Mouse (Mus musculus) neutrophil, adult 5-6 weeks (primary cell): ENCODE results near the gene Ilkap. TPM values are rescaled to one million over a fixed set of nuclear protein-coding genes. Genes with fewer than 3 reads are reported as not detected.

Experiments used
- ATAC-seq: fragments of 151-379, 151-347 bp; 2 replicates; pipeline ENCODE4 v1.8.0; 2017; ENCODE audit warnings: mild to moderate bottlenecking, moderate TSS enrichment; ENCODE audit not compliant: insufficient number of reproducible peaks, poor library complexity, low FRiP score, severe bottlenecking; ENCODE audit errors: extremely low read depth
- total RNA-seq: library from RNA; stranded (forward); fragments of 200-1000 nt; gene quantifications from 2 replicates; pipeline ENCODE4 v1.2.3, GENCODE M21; 2017

Gene Ilkap
- 140 and 154 TPM in 2 replicates for total RNA-seq

DNA sequence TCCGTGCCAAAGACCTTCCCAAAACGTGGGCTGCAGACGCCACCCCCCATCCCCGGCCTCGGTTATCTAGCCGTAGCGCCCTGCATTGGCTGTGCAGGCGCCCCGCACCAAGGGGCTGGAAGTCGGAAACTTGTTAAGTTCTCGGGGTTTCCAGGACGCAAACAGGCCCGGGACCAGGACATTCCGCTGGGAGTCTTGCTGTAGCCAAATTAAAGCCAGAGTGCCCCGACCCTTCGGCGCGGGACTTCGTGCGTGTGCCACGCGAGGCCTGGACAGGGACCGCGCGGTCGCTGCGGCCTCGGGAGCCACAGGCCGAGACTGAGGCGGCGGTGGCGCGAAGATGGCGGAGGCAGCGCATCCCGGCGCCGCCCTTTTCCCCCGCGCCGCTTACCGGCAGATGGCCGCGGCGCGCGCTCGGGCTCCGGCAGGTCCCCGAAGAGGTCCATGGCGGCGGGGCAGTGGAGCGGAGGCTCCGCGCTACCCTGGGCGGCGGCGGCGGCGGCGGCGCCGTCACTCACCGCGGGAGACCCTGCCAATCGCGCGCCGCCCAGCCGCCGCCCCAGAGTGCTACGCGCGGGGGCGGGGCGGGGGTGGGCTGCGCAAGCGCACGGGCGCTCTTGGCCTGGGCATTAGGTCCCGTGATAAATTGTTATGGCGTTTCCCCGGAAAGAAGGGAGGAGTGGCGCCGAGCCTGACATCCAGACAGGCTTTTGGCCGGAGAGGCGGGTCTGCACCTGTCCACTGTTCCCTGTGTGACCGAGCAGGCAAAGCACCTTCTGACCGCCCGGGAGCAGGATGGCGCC, at the start of gene Ilkap:
Gene Ilkap, minus strand, starts transcription at position 556 of the 803 bp plus-strand sequence.
- peak; percentile 72 for ATAC-seq

GRCm38 (mm10) chr1:91446511-91446910, 47.9 kb upstream of the Ilkap start:
- ATAC-seq = no peak

- ATAC-seq = no peak
Observed at GRCm38 (mm10) chr1:91446060-91446459, 47.4 kb upstream of the Ilkap start.

DNA sequence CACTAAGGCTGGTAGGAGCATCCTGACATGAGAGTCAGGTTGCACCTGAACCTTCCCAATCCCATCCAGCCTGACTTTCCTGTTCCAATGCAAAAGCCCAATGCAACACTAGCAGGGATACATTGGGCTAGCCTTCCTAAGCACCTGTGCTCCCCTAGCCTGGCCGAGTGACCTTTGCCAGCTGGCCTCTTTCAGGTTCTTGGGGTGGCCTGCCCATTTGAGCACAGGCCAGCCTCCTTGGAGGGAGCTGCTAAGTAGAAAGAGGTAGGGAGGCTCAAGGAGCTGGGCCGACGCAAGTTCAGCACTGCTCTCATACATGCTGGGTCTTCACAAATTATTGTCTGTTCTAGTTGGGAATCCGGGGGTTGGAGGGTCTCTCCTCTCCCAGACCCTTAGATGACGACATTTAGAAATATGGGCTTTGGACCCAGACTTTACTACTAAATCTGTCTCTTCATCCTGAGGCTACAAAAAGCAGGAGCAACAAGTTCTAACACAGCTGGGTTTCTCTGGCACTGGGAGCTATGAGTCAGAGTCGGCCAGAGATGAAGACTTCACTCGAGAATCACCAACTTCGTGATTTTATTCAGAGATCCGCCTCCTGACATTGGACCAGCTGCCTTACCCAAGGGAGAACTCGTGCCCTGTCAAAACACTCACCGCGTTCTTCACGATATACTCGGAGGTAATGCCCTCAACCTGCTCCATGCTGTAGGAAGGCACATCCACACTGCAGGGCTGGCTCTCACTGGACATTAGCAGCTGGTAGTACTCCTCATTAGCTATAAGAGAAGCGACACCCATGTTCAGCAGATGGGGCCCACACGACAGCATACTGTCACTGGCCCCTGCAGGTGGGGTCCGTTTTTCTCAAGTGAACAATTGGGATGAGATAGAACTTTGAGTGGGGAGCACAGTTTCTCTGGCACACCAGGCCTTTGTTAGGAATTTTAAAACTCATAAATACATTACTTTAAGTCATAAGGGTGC, 46.5 kb upstream of the Ilkap start:
- ATAC-seq = no peak

- no peak for ATAC-seq
Observed at GRCm38 (mm10) chr1:91442350-91442990, 43.9 kb upstream of the Ilkap start.

DNA sequence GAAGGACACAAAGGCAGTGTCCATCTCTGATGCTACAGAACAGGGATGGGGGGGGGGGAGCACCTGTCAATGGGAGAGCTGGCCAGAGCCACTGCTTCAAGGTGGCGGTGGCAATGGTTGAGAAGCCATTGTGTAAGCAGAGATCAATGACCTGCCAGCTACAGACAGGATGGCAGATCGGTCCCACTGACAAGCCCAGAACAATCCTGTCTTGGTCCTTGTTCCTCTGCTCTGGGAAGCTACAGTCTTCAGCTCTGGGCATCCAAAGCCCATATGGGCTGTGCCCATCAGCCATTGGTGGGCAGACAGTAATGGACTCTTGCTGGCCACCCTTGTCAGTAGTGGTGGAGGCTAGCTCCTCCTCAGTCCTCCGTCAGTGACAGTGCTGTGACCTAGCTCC, 43.2 kb upstream of the Ilkap start:
- no peak for ATAC-seq

DNA sequence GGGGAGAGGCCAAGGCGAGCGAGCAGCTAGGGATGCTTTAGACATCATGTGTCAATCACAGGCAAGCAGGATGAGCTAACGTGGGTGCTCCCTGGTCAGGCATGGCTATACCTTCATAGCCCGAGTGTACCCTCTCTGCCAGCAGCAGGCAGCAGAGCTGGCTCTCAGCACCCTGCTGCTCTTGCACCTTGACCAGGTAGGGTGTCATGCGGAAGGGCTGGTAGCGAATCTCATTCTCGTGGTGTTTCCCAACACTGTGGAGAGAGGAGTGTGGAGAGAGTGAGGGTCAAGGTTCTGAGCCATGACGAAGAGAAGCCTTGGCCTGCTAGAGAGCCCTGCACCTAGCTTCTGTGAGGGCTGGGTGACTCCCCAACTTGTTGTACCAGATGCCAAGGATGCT, 41.2 kb upstream of the Ilkap start:
- no peak for ATAC-seq

DNA sequence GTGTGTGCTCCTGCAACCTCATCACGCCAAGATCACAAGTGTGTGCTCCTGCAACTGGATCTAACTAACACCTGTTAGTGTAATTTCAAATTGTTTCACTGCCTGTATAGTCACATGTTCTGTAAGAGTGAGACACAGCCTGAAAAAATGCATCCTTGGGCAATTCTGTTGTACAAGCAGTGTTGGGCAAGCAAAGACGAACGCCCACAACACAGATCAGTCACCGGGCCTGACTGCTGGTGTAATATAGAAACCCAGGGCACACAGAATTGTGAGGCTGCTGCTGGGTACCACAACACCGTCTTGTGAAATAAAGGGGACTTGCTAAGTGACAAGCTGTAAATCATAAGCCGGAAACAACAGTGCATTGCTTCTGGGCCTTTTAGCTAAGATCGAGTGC, 39.0 kb upstream of the Ilkap start:
- ATAC-seq = peak; percentile 18; the same call in 1 of the 2 replicates

- no peak for ATAC-seq
Observed at GRCm38 (mm10) chr1:91437083-91437400, 38.4 kb upstream of the Ilkap start.

GRCm38 (mm10) chr1:91436380-91437082, 37.9 kb upstream of the Ilkap start:
- ATAC-seq = no peak

- ATAC-seq = no peak
Observed at GRCm38 (mm10) chr1:91435606-91436130, 37.1 kb upstream of the Ilkap start.

GRCm38 (mm10) chr1:91434905-91435304, 36.3 kb upstream of the Ilkap start:
- no peak for ATAC-seq

DNA sequence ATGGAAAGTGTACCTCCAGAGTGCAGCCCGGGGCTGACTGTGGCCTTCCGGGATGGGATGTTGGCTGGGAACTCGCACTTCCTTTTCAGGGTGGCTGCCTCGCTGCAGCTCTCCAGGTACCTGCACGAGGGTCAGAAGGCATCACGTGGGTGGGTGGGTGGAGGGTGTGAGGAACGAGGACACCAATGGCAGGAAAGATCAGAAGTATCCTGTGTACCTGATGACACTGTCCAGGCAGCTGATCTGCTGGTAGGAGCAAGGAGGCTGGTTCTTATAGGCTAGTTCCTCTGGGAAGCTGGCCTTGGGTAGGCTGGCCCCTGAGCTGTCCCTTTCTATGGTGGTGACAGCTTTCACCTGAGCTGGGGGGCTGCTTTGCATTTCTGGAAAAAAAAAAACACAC, 32.1 kb upstream of the Ilkap start:
- ATAC-seq = no peak

- no peak for ATAC-seq
Observed at GRCm38 (mm10) chr1:91429212-91429611, 30.6 kb upstream of the Ilkap start.

- ATAC-seq = peak; percentile 54; the same call in 1 of the 2 replicates
Observed at GRCm38 (mm10) chr1:91428614-91429013, 30.0 kb upstream of the Ilkap start.

GRCm38 (mm10) chr1:91426397-91426796, 27.8 kb upstream of the Ilkap start:
- ATAC-seq = no peak

GRCm38 (mm10) chr1:91420601-91421065, 22.0 kb upstream of the Ilkap start:
- ATAC-seq = no peak

DNA sequence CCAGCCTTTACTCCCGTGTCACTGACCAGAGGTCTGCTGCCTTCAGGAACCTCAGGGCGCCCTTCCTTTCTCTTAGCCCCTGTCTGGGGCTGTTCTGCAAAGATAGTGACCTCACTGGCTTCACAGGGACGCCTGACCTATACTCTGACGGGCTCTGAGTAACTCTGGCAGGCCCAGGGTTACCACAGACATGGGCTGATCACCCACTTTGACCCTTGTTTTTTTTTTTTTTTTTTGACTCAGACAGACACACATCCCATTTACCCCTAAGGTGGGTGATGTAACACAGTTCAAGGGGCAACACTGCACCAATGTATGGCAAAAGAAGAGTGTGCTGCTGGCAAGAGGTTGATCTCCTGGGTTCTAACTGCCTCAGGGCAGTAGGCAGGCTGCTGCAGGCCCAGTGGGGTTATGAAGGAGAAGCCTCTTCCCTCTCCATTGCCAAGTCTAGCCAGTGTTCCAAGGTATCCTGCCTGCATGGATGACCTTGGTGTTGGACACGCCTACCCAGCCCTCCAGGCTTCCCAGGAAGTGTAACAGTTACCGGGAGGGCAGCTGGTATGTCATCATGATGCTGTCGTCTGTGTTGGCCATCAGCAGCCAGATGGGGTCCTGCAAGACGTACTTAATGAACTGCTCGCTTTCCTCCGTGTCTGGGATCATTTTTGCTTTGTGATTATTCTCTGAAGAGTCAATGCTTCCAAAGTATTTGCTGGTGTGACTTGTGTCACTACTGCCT, 21.4 kb upstream of the Ilkap start:
- no peak for ATAC-seq
